Mouse (Mus musculus): ENCODE measurements at regions not wholly inside any gene's neighbourhood (a gene's known extent, or its start where the extent isn't known, plus 50 kb on each side); places are given as distances from the start of the nearest gene placed in this dataset.
A peak's percentile ranks its signal among the peaks of the same experiment; 100 is the strongest.

DNA sequence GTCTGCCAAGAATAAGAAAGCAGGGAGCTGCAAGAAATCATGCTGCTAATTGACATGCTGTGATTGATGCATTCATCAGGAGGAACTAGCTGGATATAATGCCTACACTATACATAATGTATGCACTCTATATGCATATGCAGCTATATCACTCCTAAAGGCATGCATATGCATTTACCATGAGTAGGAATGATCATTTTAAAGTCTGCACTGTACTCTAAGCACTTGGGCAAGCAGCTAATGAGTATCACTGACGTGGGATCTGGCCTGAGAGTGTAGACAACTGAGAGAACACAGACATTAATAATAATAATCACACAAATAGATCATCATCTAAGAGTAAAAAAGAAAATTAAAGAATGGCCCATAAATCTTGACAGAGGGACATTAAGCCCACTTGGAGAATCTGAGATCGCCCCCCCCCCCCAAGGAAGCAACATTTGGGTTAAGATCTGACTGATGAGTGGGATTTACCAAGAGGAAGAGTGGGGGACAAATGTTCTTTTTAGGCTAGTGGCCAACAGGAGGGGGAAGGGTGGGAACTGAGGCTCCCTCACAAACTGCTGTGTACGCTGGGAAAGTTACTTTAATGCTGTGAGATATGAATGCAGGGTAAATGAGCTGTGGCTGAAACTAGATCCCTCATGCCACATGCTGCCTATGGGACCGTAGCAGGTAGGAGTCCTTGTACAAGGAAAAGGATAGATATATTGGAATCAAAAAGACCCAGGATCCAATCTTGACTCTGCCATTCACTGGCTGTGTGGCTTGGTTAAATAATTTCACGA lies 155.0 kb downstream of the Gsdmc2 start:
- 77% methylated on average over 5 of the region's 5 CpGs for WGBS
- Histone ChIP-seq H3K4me3 (no peak overlapping the region), H3K27me3 (ENCODE audit: low read depth, poor library complexity, severe bottlenecking) (peaks cover 96% of the 10 kb centered on the region), H3K4me1 (peaks cover 21% of the 10 kb centered on the region), H3K9me3 (replicated peaks) (no peaks in the 10 kb centered on the region), H3K27ac (replicated peaks) (no peak overlapping the region), H3K36me3 (no peaks in the 10 kb centered on the region)
- DNase-seq (ENCODE audit: low spot score): no peak

DNA sequence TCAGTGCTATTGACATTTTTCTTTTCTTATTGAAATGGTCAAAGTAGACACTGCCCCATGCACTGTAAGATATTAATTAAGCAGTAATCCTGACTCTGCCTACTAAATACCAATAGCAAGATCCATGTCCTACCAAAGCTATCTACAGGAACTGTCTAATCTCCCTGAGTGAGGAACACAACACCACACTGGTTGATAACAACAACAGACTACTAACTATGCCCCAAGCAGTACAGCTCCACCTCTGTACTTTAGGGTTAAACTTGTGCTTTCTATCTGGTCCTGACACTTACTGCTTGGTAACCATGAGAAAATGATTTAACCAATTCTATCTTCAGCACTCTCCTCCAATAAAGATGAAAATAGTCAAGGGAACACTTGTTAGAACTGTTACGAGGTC lies 157.1 kb downstream of the Gsdmc2 start:
- H3K9me3 ChIP-seq (replicated peaks): no peaks in the 10 kb centered on the region
- WGBS: 91% methylated on average over 1 of the region's 1 CpGs

DNA sequence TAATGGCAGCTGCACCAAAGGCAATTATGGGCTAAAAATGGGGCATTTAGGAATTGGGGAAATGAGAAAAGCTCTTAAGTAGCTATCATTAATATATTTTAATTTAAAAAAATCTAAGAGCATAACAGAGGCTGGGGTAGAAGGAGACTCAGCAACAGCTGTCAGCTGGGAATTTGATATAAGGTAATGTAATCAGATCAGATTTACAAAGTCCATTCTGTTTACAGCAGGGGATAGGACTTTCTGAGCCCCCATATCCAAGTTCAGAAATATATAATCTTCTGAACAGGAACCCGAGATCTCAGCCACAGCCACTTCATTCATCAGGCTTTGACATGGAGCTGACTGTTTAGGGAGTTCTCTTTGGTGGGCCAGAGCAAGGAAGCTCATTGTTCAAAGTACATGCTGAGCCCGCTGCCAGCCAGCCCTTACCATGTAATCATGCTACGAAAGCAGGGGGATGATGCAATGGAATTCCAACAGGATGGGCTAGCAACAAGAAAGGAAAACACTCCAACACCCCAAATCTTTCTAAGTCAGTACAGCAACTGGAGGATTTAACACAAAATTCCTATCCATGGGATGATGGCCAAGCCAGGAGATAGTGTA lies 157.9 kb downstream of the Gsdmc2 start:
- Histone ChIP-seq H3K4me1 (peaks cover 4% of the 10 kb centered on the region), H3K27me3 (ENCODE audit: low read depth, poor library complexity, severe bottlenecking) (peaks cover 92% of the 10 kb centered on the region), H3K9me3 (replicated peaks) (no peaks in the 10 kb centered on the region), H3K4me3 (no peak overlapping the region), H3K27ac (replicated peaks) (no peak overlapping the region), H3K36me3 (no peaks in the 10 kb centered on the region)
- no peak for DNase-seq (ENCODE audit: low spot score)
- WGBS: 74% methylated on average over 3 of the region's 3 CpGs

More for the DNA sequence above, 157.1 kb downstream of the Gsdmc2 start:
- Histone ChIP-seq H3K27ac (replicated peaks) (no peak overlapping the region), H3K36me3 (no peaks in the 10 kb centered on the region), H3K4me1 (peaks cover 12% of the 10 kb centered on the region), H3K27me3 (ENCODE audit: low read depth, poor library complexity, severe bottlenecking) (peaks cover 92% of the 10 kb centered on the region), H3K4me3 (no peak overlapping the region)
- DNase-seq (ENCODE audit: low spot score): no peak

DNA sequence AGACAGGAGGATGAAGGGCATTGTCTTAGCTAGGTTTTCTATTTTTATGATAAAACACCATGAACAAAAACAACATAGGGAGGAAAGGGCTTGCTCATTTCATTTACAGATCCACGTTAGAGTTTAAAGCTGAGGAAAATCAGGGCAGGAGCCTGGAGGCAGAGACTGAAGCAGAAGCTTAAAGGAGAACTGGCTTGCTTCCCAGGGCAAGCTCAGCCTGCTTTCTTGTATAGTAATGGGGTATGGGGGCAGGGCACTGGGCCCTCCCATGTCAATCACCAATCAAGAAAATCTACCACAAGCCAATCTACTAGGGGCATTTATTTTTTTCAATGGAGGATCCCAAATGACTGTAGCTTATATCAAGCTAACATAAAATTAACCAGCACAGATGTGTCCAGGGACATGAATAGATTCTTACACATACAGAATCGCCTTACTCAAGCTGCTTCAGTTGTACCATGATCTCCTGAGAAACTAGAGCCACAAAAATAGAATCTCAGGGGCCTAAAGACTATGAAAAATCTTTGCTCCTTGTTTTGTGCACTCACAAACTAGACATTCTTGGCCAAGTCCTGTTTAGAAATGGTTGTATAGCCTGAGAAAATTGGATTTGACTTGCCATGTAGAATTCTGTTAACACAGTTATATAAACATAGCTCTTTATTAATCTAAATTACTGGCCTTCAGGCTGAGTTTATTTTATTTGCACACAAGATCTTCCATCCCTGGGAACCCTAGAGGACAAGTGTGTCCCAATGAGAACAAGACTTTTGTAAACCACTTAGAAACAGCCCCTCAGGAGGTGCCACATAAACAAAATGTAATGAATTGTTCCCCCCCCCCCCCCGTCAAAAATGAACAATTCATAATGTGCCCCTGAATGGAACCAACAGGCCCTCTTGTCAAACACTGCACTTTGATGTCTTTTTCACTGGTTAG lies 164.7 kb downstream of the Gsdmc2 start:
- WGBS: 72% methylated on average over 3 of the region's 3 CpGs
- no peak overlapping the region for H3K4me3 ChIP-seq
- no peak overlapping the region for H3K27ac ChIP-seq (replicated peaks)
- peaks cover 10% of the 10 kb centered on the region for H3K4me1 ChIP-seq
- no peak for DNase-seq (ENCODE audit: low spot score)
- H3K36me3 ChIP-seq: no peaks in the 10 kb centered on the region
- no peaks in the 10 kb centered on the region for H3K9me3 ChIP-seq (replicated peaks)
- H3K27me3 ChIP-seq (ENCODE audit: low read depth, poor library complexity, severe bottlenecking): peaks cover 55% of the 10 kb centered on the region

DNA sequence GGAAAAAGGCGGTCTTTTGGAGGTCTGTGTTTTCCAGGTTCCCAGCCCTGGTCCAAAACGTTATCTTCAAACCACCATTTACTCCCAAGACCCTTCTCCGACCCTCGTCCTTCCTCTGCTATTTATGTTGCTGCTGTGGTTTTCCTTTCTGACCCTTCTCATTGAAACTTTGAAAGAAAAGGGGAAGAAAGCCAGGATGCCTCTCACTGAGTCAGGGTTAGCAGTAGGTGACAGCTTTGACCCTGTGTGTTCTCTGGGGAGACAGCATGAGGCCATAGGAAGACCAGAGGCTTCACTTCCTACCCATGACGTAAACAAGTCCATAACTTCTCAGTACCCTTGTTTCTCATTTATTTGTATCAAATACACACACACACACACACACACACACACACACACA lies 166.1 kb downstream of the Gsdmc2 start:
- H3K36me3 ChIP-seq: no peaks in the 10 kb centered on the region
- no peak overlapping the region for H3K27ac ChIP-seq (replicated peaks)
- peaks cover 52% of the 10 kb centered on the region for H3K27me3 ChIP-seq (ENCODE audit: low read depth, poor library complexity, severe bottlenecking)
- H3K9me3 ChIP-seq (replicated peaks): no peaks in the 10 kb centered on the region; the same call in 1 of the 2 replicates
- WGBS: 69% methylated on average over 5 of the region's 5 CpGs
- H3K4me3 ChIP-seq: no peak overlapping the region
- DNase-seq (ENCODE audit: low spot score): no peak
- H3K4me1 ChIP-seq: peaks cover 10% of the 10 kb centered on the region

DNA sequence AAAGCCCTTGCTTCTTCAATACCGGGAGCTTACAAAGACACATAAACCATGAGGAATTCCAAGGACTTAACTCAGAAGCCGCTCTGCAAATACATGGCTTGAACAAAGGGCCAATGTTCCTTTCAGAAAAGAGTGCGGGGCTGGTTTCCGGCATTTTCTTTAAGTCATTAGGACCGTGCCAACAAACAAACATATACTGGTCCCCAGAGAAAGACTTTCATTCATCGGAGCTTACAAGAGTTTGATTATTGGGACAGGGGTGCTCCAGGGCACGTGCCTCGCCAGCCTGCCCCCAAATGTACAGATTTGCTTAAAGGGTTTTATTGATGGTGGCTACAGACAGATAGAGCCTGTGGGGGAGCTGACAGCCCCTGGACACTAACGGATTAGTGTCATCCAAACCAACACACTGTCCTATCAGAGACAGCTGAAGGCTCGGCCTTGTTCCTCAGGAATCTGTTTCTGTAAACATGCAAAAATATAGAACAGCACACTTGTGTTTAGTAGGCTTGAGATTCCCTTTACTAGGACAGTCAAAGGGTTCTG lies 169.4 kb downstream of the Gsdmc2 start:
- Histone ChIP-seq H3K27me3 (ENCODE audit: low read depth, poor library complexity, severe bottlenecking) (peaks cover 64% of the 10 kb centered on the region), H3K4me3 (no peak overlapping the region), H3K4me1 (peaks cover 10% of the 10 kb centered on the region), H3K36me3 (no peaks in the 10 kb centered on the region), H3K9me3 (replicated peaks) (no peaks in the 10 kb centered on the region; the same call in 1 of the 2 replicates), H3K27ac (replicated peaks) (no peak overlapping the region)
- WGBS: 55% methylated on average over 10 of the region's 10 CpGs
- DNase-seq (ENCODE audit: low spot score): peak; percentile 16

DNA sequence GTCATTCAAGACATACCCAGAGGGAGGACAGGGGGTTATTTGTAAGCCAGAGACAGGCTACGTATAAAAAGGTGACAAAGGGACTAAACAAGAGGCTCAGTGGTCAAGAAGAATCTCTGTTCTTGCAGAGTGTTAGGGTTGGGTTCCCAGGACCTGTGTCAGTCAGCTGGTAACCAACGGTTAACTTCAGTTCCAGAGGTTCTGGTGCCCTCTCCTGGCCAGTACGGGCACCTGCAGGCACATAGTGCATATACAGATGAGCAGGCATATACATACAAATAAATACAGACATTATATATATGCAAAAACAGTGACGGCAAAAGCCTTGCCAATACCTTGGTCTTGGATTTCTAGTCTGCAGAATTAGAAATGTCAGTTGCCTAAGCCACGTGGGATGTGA lies 170.6 kb downstream of the Gsdmc2 start:
- Histone ChIP-seq H3K9me3 (replicated peaks) (no peaks in the 10 kb centered on the region; the same call in 1 of the 2 replicates), H3K27ac (replicated peaks) (no peak overlapping the region), H3K27me3 (ENCODE audit: low read depth, poor library complexity, severe bottlenecking) (peaks cover 69% of the 10 kb centered on the region), H3K36me3 (no peaks in the 10 kb centered on the region), H3K4me1 (peaks cover 5% of the 10 kb centered on the region), H3K4me3 (no peak overlapping the region)
- 94% methylated on average over 5 of the region's 5 CpGs for WGBS
- DNase-seq (ENCODE audit: low spot score): no peak

DNA sequence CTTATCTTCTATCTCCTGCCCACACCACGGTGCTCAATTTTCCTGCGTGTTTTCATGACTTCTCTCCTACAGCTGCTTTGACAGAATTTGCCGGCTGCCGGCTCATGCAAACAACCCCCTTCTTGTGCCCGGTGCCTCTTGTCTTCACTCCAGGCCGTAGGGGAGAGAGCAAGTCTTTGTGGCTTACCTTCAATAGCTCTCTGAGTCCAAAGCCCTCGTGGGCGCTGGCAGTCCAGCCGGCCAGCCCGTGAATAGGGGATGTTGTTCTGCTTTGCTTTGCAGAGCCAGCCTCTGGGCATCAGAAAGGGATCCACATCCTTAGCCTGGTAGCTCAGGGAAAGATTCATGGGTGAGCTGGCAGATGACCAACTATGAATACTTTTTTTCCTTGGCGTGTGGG lies 173.9 kb downstream of the Gsdmc2 start:
- DNase-seq (ENCODE audit: low spot score): no peak
- Histone ChIP-seq H3K27me3 (ENCODE audit: low read depth, poor library complexity, severe bottlenecking) (peaks cover 47% of the 10 kb centered on the region), H3K27ac (replicated peaks) (no peak overlapping the region), H3K4me3 (no peak overlapping the region), H3K9me3 (replicated peaks) (no peaks in the 10 kb centered on the region; the same call in 1 of the 2 replicates), H3K4me1 (peaks cover 5% of the 10 kb centered on the region), H3K36me3 (no peaks in the 10 kb centered on the region)
- 82% methylated on average over 11 of the region's 11 CpGs for WGBS

DNA sequence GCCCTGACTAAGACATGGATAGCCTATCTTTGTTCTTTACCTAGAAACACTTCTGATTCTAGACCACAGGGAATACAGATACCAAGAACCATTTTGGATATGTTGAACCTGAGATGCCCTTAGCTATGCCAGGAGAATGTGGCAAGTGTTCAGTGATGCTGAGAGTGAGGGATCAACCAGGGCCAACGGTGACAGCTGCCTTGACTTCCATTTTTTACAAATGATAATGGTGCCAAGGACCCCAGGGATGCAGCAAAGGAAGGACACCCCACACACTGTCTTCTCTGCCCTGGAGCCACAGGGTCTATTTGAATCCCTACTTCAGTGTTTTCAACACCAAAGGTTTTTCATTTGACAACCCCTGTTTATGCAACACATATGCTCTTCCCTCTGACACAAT lies 174.4 kb downstream of the Gsdmc2 start:
- Histone ChIP-seq H3K4me3 (no peak overlapping the region), H3K27ac (replicated peaks) (no peak overlapping the region), H3K4me1 (peaks cover 2% of the 10 kb centered on the region), H3K9me3 (replicated peaks) (no peaks in the 10 kb centered on the region; the same call in 1 of the 2 replicates), H3K36me3 (no peaks in the 10 kb centered on the region), H3K27me3 (ENCODE audit: low read depth, poor library complexity, severe bottlenecking) (peaks cover 47% of the 10 kb centered on the region)
- no peak for DNase-seq (ENCODE audit: low spot score)
- WGBS: 83% methylated on average over 1 of the region's 1 CpGs

DNA sequence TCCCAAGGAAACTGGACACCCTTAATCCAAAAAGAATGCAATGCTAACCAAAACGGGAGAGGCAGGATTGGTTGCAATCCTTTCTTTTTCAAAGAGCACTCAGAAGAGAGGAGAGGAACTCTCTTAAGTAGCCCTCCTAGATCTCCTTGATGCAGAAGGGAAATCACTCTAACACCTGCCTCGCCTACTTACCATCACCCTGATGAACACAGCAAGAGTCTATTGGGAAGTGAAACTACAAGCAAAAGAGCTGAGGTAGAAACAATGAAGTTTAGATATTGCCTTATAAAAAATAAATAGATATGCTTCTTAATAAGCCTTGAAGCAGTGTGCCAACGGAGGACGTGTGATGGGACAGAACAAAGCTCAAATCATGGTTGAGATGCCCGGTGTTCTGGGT lies 177.4 kb downstream of the Gsdmc2 start:
- Histone ChIP-seq H3K27ac (replicated peaks) (no peak overlapping the region), H3K36me3 (no peaks in the 10 kb centered on the region), H3K4me1 (no peaks in the 10 kb centered on the region), H3K4me3 (no peak overlapping the region), H3K9me3 (replicated peaks) (no peaks in the 10 kb centered on the region), H3K27me3 (ENCODE audit: low read depth, poor library complexity, severe bottlenecking) (peaks cover 24% of the 10 kb centered on the region; the same call in 1 of the 2 replicates)
- WGBS: 81% methylated on average over 5 of the region's 5 CpGs
- no peak for DNase-seq (ENCODE audit: low spot score)

DNA sequence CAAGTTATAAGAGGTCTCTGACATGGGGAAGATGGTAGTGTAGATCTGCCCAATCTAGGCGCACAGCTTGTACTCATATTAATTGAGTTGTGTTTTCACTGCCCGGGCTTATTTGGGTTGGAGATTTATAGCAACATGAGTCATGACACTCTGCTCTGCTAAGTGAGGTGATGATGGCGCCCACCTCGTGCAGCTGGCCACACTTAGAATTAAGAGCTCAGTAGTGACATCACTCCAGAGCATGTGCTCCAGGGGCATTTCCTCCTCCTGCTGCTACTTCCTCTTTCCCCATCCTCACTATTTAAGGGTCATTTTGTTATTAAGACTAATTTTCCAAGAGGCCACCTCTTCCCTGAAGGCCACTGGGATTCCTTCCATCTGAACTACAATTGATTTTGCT lies 179.5 kb downstream of the Gsdmc2 start:
- Histone ChIP-seq H3K9me3 (replicated peaks) (no peaks in the 10 kb centered on the region), H3K4me1 (no peaks in the 10 kb centered on the region), H3K4me3 (no peak overlapping the region), H3K36me3 (no peaks in the 10 kb centered on the region), H3K27me3 (ENCODE audit: low read depth, poor library complexity, severe bottlenecking) (peaks cover 4% of the 10 kb centered on the region; the same call in 1 of the 2 replicates), H3K27ac (replicated peaks) (no peak overlapping the region)
- no peak for DNase-seq (ENCODE audit: low spot score)
- WGBS: 95% methylated on average over 4 of the region's 4 CpGs

DNA sequence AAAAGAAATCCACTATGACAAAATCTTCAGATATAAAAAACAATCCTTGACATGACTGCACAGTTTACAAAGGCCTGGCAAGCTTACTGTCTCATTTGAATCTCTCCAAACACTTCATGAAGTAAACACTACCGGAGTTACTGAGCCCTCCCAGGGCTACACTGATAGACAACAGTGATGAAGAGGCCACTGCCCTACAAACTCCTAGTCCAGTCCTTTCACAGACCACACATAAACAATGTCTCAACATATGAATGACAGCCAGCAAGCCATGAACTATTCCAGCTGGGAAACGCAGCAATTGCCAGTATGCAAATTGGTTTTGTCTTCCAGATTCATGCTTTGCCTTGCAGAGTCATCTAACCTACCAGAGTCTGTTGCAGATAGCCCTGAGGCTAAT lies 180.1 kb downstream of the Gsdmc2 start:
- no peak for DNase-seq (ENCODE audit: low spot score)
- Histone ChIP-seq H3K4me1 (no peaks in the 10 kb centered on the region), H3K4me3 (no peak overlapping the region), H3K9me3 (replicated peaks) (no peaks in the 10 kb centered on the region), H3K27ac (replicated peaks) (no peak overlapping the region), H3K36me3 (no peaks in the 10 kb centered on the region), H3K27me3 (ENCODE audit: low read depth, poor library complexity, severe bottlenecking) (no peaks in the 10 kb centered on the region; the same call in 1 of the 2 replicates)
- WGBS: 81% methylated on average over 2 of the region's 2 CpGs

Measured in midbrain, embryonic 10.5 days (tissue).